Mouse (Mus musculus) hindbrain, embryonic 11.5 days (tissue): ENCODE measurements around the gene Ppp6r2. TPM values are rescaled to one million over a fixed set of nuclear protein-coding genes. Genes with fewer than 3 reads are reported as not detected.

Source experiments
- ATAC-seq: fragments of 200-750 bp; cut with Nextera tagmentation; 2 replicates; pipeline ENCODE4 v1.8.0; 2017; ENCODE audit warnings: mild to moderate bottlenecking, moderate TSS enrichment, moderate library complexity; ENCODE audit not compliant: low FRiP score
- DNase-seq: peaks from one replicate; pipeline ENCODE4 v3.0.0-alpha.2; 2015; ENCODE audit warnings: low spot score
- H3K27ac ChIP-seq: fragments of 300-500 bp; sonication (generic); 2 replicates; pipeline ENCODE4 v1.5.1; 2014; ENCODE audit warnings: mild to moderate bottlenecking, low read depth, low read length
- H3K27me3 ChIP-seq: fragments of 300-500 bp; sonication (generic); 2 replicates; pipeline ENCODE4 v1.6.1; 2014; ENCODE audit warnings: mild to moderate bottlenecking, low read length, moderate library complexity, mixed read lengths; ENCODE audit not compliant: control insufficient read depth, insufficient read depth
- H3K36me3 ChIP-seq: fragments of 300-500 bp; sonication (generic); 2 replicates; pipeline ENCODE4 v1.6.1; 2014; ENCODE audit warnings: mild to moderate bottlenecking, low read length, moderate library complexity, mixed read lengths; ENCODE audit not compliant: control insufficient read depth, insufficient read depth
- H3K4me1 ChIP-seq: fragments of 300-500 bp; sonication (generic); replicated peaks from 2 replicates; pipeline ENCODE4 v1.6.1; 2014; ENCODE audit warnings: low read length, mixed read lengths; ENCODE audit not compliant: control insufficient read depth, insufficient read depth
- H3K4me2 ChIP-seq: fragments of 300-500 bp; sonication (generic); replicated peaks from 2 replicates; pipeline ENCODE4 v1.6.1; 2014; ENCODE audit warnings: mild to moderate bottlenecking, low read depth, low read length
- H3K4me3 ChIP-seq: fragments of 300-500 bp; sonication (generic); 2 replicates; pipeline ENCODE4 v1.5.1; 2014; ENCODE audit warnings: low read depth, low read length
- H3K9ac ChIP-seq: fragments of 300-500 bp; sonication (generic); 2 replicates; pipeline ENCODE4 v1.6.1; 2014; ENCODE audit warnings: low read depth, low read length
- H3K9me3 ChIP-seq: fragments of 300-500 bp; sonication (generic); 2 replicates; pipeline ENCODE4 v1.6.1; 2016; ENCODE audit warnings: low read length; ENCODE audit not compliant: control insufficient read depth
- WGBS: fragments of 180-500 bp; shearing (Covaris S2); extraction: QIAGEN DNeasy Blood & Tissue Kit; methylation state at CpG from one replicate; pipeline ENCODE4 v1.1.7; 2014; 5-methylcytosine and 5-hydroxymethylcytosine counted together
- polyA plus RNA-seq: library from polyadenylated mRNA; unstranded; fragments of >200 nt; fragmentation: Nextera tagmentation; extraction: Ambion mirVana; gene quantifications from 2 replicates; pipeline ENCODE4 v1.2.1, GENCODE M21; 2014

Ppp6r2 gene
- polyA plus RNA-seq, 1 experiment from 2014 or later = 46.0 TPM

DNA sequence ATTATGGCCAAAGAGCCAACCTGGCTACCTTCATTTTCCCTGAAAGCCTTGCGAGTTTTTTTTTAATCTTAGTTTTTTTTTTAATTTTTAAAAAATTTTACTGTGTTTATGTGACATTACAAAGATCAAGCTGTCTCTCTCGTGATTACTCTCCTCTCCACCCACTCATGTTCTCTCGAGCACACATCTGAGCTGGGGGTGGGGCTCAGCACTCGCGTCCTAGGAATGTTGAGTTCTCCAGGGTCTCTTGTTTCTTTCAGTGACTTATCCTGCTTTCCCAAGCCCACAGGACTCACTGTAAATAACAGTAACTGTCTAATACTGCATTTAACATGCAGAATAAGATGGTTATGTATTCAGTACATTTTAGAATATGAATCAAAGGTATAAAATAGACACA is 53.1 kb downstream of the Ppp6r2 start:
- DNase-seq = no peak

GRCm38 (mm10) chr15:89275497-89275896 is 64.1 kb downstream of the Ppp6r2 start:
- Histone ChIP-seq H3K4me1 (no peaks in the 10 kb centered on the region), H3K9ac (no peak overlapping the region), H3K4me2 (no peak overlapping the region), H3K36me3 (peaks cover 11% of the 10 kb centered on the region), H3K27me3 (no peaks in the 10 kb centered on the region), H3K27ac (no peak overlapping the region), H3K4me3 (no peak overlapping the region), H3K9me3 (no peaks in the 10 kb centered on the region)
- no peak for DNase-seq
- ATAC-seq = no peak; the same call in 1 of the 2 replicates
- 80% methylated on average over 3 of the region's 3 CpGs for WGBS

More for the DNA sequence above, 53.1 kb downstream of the Ppp6r2 start:
- H3K4me1 ChIP-seq = no peaks in the 10 kb centered on the region
- no peak overlapping the region for H3K4me2 ChIP-seq
- 85% methylated on average over 5 of the region's 5 CpGs for WGBS
- ATAC-seq = no peak
- H3K4me3 ChIP-seq = no peak overlapping the region
- no peak overlapping the region for H3K27ac ChIP-seq
- no peaks in the 10 kb centered on the region for H3K27me3 ChIP-seq
- H3K9ac ChIP-seq = no peak overlapping the region
- H3K36me3 ChIP-seq = 0 out of 2 replicates have a peak, but pooled peaks cover 2% of the 10 kb centered on the region
- H3K9me3 ChIP-seq = no peaks in the 10 kb centered on the region

DNA sequence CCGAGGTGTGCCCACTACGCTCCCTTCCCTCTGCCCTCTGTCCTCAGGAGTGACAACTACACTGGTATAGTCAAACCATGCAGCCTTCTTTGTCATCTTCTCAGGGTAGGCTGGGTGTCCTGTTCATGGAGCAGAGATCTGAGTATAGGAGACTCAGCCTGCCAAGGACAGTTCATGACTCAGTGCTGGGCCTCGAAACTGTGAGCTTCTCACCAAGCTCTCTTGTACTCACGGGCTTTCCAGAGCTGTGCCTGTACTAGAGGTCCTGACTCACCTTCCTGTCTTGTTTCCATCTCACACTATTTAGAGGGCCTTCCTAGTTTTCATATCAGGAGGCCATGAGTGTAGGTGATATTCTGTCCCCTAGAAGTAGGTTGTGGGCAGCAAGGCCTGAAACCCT is 66.0 kb downstream of the Ppp6r2 start:
- no peaks in the 10 kb centered on the region for H3K4me1 ChIP-seq
- 96% methylated on average over 4 of the region's 4 CpGs for WGBS
- H3K36me3 ChIP-seq = peaks cover 15% of the 10 kb centered on the region
- DNase-seq (no peak), ATAC-seq (no peak)
- H3K27ac ChIP-seq = no peak overlapping the region
- no peak overlapping the region for H3K4me3 ChIP-seq
- H3K4me2 ChIP-seq = no peak overlapping the region
- H3K9me3 ChIP-seq = no peaks in the 10 kb centered on the region
- no peak overlapping the region for H3K9ac ChIP-seq
- no peaks in the 10 kb centered on the region for H3K27me3 ChIP-seq

GRCm38 (mm10) chr15:89282546-89282945 is 71.2 kb downstream of the Ppp6r2 start:
- no peaks in the 10 kb centered on the region for H3K9me3 ChIP-seq
- no peak overlapping the region for H3K27ac ChIP-seq
- 81% methylated on average over 6 of the region's 6 CpGs for WGBS
- H3K4me3 ChIP-seq = no peak overlapping the region
- peaks cover 12% of the 10 kb centered on the region for H3K36me3 ChIP-seq
- no peak for ATAC-seq
- H3K27me3 ChIP-seq = no peaks in the 10 kb centered on the region
- H3K4me1 ChIP-seq = no peaks in the 10 kb centered on the region
- DNase-seq = no peak
- no peak overlapping the region for H3K9ac ChIP-seq
- H3K4me2 ChIP-seq = no peak overlapping the region

- no peak for ATAC-seq
- no peak overlapping the region for H3K4me2 ChIP-seq
- H3K36me3 ChIP-seq = peaks cover 20% of the 10 kb centered on the region
- WGBS = 83% methylated on average over 2 of the region's 2 CpGs
- no peak overlapping the region for H3K9ac ChIP-seq
- H3K4me3 ChIP-seq = no peak overlapping the region
- no peaks in the 10 kb centered on the region for H3K27me3 ChIP-seq
- no peaks in the 10 kb centered on the region for H3K4me1 ChIP-seq
- no peaks in the 10 kb centered on the region for H3K9me3 ChIP-seq
- no peak overlapping the region for H3K27ac ChIP-seq
- no peak for DNase-seq
Measured at GRCm38 (mm10) chr15:89284094-89284493, 72.7 kb downstream of the Ppp6r2 start.

DNA sequence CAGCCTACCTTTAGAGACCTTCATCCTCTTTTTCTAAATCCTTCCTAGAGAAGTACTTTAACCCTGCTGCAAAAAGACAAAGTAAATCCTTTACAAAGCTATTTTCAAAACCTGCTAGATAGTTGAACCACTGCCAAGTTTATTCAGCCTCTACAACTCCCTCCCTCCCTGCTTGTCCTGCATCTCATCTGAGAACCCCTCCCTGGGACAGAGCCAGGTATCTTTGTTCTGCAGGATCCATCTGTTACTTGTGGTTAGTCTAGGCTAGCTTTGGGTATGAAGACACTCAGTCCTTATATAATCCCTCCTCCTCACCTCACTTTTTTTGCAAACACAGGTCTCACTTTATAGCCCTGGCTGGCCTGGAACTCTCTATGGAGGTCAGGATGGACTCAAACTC is 73.7 kb downstream of the Ppp6r2 start:
- Histone ChIP-seq H3K27me3 (no peaks in the 10 kb centered on the region), H3K9me3 (no peaks in the 10 kb centered on the region), H3K4me1 (no peaks in the 10 kb centered on the region), H3K27ac (no peak overlapping the region), H3K4me3 (no peak overlapping the region), H3K4me2 (no peak overlapping the region), H3K36me3 (peaks cover 20% of the 10 kb centered on the region), H3K9ac (no peak overlapping the region)
- no peak for ATAC-seq
- no peak for DNase-seq

- no peak for ATAC-seq
- DNase-seq = no peak
Measured at GRCm38 (mm10) chr15:89285478-89285877, 74.1 kb downstream of the Ppp6r2 start.

DNA sequence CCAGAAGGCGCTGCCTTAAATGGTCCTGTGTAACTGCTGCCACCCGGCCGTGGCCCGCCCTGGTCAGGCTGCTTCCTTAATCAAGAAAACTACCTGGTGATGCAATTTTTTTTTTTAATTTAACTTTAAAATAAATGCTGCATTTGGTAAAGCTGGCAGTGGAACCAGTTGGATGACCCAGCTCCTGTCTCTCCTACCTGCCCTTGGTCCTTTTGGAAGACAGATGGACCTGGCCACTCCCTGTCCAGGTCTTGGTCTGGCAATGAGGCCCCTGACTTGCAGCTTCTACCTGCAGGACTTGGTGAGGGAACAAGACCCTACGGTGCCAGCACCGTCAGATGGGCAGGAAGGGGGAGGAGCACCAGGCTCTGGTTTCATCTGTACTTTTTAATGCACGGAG is 74.8 kb downstream of the Ppp6r2 start:
- no peak overlapping the region for H3K4me3 ChIP-seq
- no peak overlapping the region for H3K27ac ChIP-seq
- DNase-seq (no peak), ATAC-seq (no peak)
- H3K36me3 ChIP-seq = peaks cover 13% of the 10 kb centered on the region; the same call in 1 of the 2 replicates
- no peaks in the 10 kb centered on the region for H3K4me1 ChIP-seq
- no peaks in the 10 kb centered on the region for H3K27me3 ChIP-seq
- H3K9me3 ChIP-seq = no peaks in the 10 kb centered on the region
- H3K9ac ChIP-seq = no peak overlapping the region
- WGBS = 96% methylated on average over 7 of the region's 7 CpGs
- H3K4me2 ChIP-seq = no peak overlapping the region

More at GRCm38 (mm10) chr15:89285478-89285877, 74.1 kb downstream of the Ppp6r2 start:
- no peak overlapping the region for H3K4me3 ChIP-seq
- no peak overlapping the region for H3K9ac ChIP-seq
- no peaks in the 10 kb centered on the region for H3K9me3 ChIP-seq
- H3K27me3 ChIP-seq = no peaks in the 10 kb centered on the region
- H3K27ac ChIP-seq = no peak overlapping the region
- no peaks in the 10 kb centered on the region for H3K4me1 ChIP-seq
- WGBS = 95% methylated on average over 5 of the region's 5 CpGs
- peaks cover 15% of the 10 kb centered on the region for H3K36me3 ChIP-seq
- no peak overlapping the region for H3K4me2 ChIP-seq

DNA sequence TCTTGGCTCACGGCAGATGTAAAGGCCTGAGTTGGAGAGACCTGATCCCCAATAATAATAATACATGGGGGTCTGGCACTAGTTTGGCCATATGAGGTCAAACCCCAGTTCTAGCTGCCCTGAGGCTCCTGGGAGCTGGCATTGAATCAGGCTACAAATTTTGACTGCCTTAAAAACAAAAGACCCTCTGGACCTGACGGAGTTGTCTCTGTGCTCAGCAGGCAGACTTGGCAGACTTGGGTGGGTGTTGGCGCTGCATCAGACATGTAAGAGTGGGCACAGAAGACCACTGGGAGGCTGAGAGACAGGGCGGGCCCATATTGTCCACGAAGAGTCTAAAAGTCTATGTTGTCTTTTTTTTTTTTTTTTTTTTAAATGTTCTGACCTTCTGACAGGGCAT is 75.2 kb downstream of the Ppp6r2 start:
- ATAC-seq (no peak), DNase-seq (no peak)
- Histone ChIP-seq H3K9ac (no peak overlapping the region), H3K4me2 (no peak overlapping the region), H3K27ac (no peak overlapping the region), H3K36me3 (peaks cover 14% of the 10 kb centered on the region; the same call in 1 of the 2 replicates), H3K27me3 (no peaks in the 10 kb centered on the region), H3K4me1 (no peaks in the 10 kb centered on the region), H3K9me3 (no peaks in the 10 kb centered on the region), H3K4me3 (no peak overlapping the region)
- 92% methylated on average over 5 of the region's 5 CpGs for WGBS
